Mouse (Mus musculus) A20 (cell line): ENCODE measurements around the gene Zc2hc1c.
"Not testable (repeated sequence)": the region's sequence is repeated elsewhere in the genome, so short reads cannot be mapped to it uniquely, and the experiment has no call there.

Experiments used
- DNase-seq: peaks from one replicate; pipeline ENCODE4 v3.0.0-alpha.2; 2011; ENCODE audit warnings: low read depth, low spot score

Gene Zc2hc1c

GRCm38 (mm10) chr12:85288486-85289156, at the start of gene Zc2hc1c:
Gene Zc2hc1c (plus strand): TSS chr12:85288591.
- DNase-seq: peak; percentile 98

DNA sequence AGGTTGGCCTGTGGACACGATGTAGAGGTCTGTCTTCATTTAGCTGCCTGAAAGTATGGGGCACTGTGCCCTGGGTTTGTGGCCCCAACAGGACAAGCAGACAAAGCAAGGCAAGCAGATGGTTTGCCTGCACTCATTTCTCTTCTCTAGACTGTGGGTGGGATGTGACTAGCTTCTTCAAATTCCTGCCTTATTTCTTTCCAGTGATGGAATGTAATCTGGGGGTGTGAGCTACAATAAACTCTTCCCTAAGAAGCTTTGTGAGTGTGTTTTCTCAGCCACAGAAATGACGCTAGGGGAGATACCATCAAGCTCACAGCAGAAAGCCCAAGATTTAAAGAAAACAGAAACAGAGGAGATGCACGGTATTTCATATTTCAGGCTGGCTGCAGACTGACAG, 36.3 kb upstream of the Zc2hc1c start:
- no peak for DNase-seq

- no peak for DNase-seq
Measured at GRCm38 (mm10) chr12:85256074-85256751, 32.2 kb upstream of the Zc2hc1c start.

GRCm38 (mm10) chr12:85257008-85257639, 31.3 kb upstream of the Zc2hc1c start:
- DNase-seq: peak; percentile 53

DNA sequence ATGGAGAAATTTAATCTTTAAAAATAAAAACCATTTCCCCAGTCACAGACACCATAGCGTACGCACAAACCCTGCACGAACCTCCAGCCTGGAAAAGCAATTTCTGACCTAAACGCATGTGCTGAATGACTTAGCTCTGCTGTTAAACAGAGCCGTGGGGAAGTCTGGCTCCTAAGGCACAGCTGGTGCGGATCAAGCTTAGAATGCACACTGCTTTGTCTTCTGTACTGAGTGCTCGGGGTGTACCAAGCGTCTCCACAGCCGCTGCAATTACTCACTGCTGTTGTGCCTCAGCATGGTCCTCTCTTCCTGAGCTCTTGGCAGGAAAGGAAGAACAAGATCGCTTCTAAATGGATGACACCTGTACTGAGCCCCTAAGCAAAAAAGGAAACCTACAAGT, 25.9 kb upstream of the Zc2hc1c start:
- no peak for DNase-seq

- DNase-seq: no peak
Measured at GRCm38 (mm10) chr12:85263190-85263589, 25.2 kb upstream of the Zc2hc1c start.

DNA sequence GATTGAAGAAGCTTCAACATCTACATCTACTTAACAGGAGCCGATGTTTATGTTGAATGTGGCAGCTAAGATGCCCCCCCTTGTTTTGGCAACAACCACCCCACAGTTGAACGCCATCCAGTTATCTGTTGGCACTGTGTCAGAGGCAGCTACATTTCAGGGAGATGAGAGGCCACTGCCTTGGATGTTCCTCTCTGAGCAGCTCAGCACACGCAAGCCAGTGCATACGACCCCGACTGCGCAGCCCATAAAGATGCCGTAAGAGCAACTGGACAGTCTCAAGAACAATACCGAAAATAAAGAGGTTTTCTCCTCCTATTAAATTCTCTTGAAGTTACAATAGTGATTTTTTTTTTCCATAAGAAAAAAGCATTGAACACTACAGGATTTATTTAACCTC, 23.9 kb upstream of the Zc2hc1c start:
- no peak for DNase-seq

GRCm38 (mm10) chr12:85264940-85265339, 23.5 kb upstream of the Zc2hc1c start:
- no peak for DNase-seq

DNA sequence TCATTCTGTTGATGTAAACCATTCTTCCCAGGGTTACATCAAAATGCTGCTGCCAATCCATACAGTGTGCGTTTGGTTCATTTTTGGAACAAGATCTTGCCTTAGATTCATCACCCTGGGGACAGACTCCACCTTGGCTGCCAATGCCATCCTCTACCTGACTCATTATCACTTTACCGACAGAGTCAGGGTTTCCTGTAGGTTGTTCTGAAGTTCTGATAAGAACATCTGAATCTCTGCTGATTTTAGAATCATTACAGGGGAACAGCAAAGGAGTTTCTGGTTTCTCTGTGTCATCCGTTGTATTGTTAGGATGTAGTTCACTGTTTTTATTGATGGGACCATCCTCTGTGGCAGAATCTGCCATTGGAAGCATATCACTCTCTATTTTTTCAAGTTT, 22.1 kb upstream of the Zc2hc1c start:
- DNase-seq: no peak

DNA sequence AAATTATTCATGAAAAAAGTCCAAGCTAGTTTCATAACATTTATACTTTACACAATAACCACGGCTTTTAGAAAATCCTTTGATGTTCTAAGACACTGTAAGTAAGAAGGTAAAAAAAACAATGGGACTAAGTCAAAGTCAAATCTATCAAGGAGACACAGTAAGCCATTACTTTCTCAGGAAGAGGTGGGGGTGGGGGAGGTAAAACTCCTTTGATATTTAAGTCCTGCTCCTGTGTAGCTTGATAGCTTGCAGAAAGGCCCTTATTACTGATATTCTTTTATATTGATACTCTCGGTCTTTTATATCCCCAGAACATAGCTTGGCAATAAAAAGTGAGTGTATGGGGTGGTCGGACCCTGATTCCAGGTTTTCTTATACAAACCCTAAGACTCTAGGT, 18.6 kb upstream of the Zc2hc1c start:
- DNase-seq: no peak

GRCm38 (mm10) chr12:85270319-85270718, 18.1 kb upstream of the Zc2hc1c start, which contains the start of gene Mlh3:
Gene Mlh3 (minus strand): TSS chr12:85270599.
- peak; percentile 94 for DNase-seq

- peak; percentile 33 for DNase-seq
Measured at GRCm38 (mm10) chr12:85271132-85271842, 17.1 kb upstream of the Zc2hc1c start.

GRCm38 (mm10) chr12:85271843-85272206, 16.6 kb upstream of the Zc2hc1c start:
- no peak for DNase-seq

DNA sequence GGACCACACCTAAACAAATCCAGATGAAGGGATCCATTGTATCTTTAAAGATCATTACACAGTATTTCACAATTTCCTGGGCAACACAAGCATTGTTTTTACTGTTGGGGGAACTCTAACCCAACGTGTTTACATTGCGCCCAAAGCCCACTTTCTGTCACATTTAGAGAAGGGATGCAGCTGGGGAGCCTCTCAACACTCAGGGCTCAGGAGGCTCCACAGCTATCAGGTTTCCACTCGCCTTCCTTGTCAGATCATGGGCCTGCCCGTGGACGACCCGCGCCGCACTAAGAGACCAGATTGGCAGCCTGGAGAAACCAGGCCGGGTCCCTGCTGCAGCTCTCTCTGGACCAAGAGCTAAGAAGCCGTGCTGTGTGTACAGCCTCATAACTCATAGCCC, 14.9 kb upstream of the Zc2hc1c start:
- no peak for DNase-seq

GRCm38 (mm10) chr12:85276273-85276672, 12.1 kb upstream of the Zc2hc1c start:
- DNase-seq: no peak

GRCm38 (mm10) chr12:85278919-85279318, 9.5 kb upstream of the Zc2hc1c start:
- peak; percentile 37 for DNase-seq

GRCm38 (mm10) chr12:85279396-85280080, 8.9 kb upstream of the Zc2hc1c start:
- DNase-seq: no peak

GRCm38 (mm10) chr12:85280105-85280844, 8.1 kb upstream of the Zc2hc1c start:
- DNase-seq: peak; percentile 98

DNA sequence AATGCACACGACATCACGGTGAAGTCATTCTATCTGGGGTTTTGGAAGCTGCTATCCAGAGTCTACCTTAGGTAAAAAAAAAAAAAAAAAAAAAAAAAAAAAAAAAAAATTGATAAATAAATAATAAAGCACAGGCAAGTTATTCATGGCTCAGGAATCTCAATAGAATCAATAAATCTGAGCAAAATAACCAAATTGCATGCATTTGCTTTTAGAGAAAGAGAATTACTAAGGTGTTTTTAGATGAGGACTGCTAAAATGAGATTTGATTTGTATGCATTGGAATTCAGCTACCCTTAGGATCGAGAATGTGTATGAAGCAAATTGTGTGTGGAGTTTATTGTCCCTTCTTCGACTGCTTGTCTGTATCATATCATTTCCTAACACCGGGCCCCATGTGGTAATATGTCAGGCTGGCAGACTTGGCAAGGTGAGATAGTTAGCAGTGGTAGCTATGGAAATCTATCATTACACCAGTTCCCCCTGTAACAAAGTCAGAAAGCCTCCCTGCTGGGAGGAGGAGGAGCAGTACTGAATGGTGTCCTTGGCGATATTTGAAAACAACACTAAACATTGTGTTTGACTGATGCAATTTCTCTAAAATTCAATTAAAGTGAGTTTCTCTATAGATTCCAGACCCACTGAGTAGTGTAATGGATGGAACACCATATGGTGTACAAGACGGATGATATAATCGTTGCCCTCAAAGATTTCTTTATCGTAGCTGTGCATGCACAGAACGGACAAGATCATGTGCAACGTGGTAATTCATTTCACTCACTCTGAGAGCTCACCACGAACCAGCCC, 7.3 kb upstream of the Zc2hc1c start:
- DNase-seq: no peak

DNA sequence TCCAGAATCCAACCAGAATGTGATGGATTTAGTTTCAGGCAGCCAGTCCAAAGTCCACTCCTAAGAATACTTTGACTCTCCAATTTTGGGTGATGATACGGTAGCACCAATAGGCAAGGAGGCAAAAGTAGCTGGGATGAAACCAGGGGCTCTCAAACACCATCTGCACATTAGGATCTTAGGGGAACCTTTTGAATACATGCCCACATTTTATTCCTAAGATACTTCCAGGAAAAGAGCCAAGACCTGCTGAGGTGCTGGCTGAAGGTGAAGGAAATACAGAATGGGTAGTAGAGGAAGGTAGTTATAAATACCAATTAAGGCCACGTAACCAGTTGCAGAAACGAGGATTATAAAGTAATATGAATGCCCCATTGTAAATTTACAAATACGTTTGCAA, 6.6 kb upstream of the Zc2hc1c start:
- not testable (repeated sequence) for DNase-seq
